Mouse (Mus musculus): ENCODE data around the gene Hif1an.

DNA sequence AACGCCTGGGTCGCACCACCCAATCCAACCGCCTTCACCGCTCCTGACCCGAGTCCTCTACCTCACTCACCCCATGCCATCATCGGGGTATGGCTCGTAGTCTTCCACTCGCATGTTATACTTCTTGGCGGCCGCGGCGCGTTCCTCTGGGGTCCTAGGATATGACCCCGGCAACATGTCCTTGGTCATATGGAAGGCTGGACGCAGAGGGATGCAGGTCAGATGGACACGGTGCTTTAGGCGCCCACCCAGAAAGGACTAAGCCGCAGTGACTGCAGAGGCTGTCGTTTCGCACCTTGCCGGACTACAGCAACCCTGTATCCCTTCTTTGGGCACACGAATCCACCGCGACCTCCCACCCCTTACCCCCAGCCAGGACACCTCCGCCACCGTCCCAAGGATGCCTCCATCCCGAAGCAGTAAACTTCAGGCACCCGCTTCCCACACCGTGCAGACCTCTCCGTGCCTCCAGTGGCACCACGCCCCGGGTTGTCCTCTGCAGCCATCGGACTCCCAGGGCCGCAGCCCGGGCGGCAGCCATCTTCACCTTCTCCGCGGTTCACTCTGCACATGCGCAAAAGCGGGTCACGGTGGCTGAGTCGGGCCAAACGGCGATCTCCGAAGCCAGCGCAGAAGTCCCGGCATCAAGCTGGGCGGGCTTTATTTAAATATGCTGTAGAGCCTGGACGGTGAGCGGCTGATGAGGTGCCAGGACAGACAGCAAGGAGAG, 7.6 kb upstream of the Hif1an start, which contains the start of gene Ndufb8:
- TF ChIP-seq GATA1 (IDR thresholded peaks at IDR 0.05; ENCODE audit: low read length) (no peak), TAL1 (IDR thresholded peaks at IDR 0.05; ENCODE audit: low read length) (no peak)
